In genomic region chr10:104374567-104374966, GRCm38 (mm10) we compare ENCODE assay signal across 16 mouse cellular contexts.
"Had no signal": no experiment of that assay in that cellular context is flagged by ENCODE, and none has a peak within 500 bp of the region (broad histone marks: within the 10 kb centered on the region; RNA-seq: fewer than 3 reads in every experiment).

No protein-coding gene starts in this region.

- DNase-seq: kidney, adult 8-10 months; kidney, postnatal 25 days; lung, adult 2 months; lung, postnatal 14 days; right cerebral cortex, postnatal 4 days; spleen, adult 18-20 months; thymus, adult 18-20 months; thymus, postnatal 14 days had no signal

- ATAC-seq: midbrain, embryonic 13.5 days had no signal

- H3K4me1 ChIP-seq: limb, embryonic 10.5 days; liver, embryonic 15.5 days; megakaryocyte, embryonic 14.5 days; midbrain, embryonic 13.5 days; neural tube, embryonic 13.5 days had no signal

- H3K36me3 ChIP-seq: limb, embryonic 10.5 days; liver, embryonic 15.5 days; midbrain, embryonic 13.5 days; neural tube, embryonic 13.5 days had no signal

- H3K27me3 ChIP-seq: liver, embryonic 15.5 days; megakaryocyte, embryonic 14.5 days; midbrain, embryonic 13.5 days; neural tube, embryonic 13.5 days had no signal

- H3K27ac ChIP-seq: left cerebral cortex, adult 2 months; limb, embryonic 10.5 days; liver, embryonic 15.5 days; macrophage; midbrain, embryonic 13.5 days; neural tube, embryonic 13.5 days had no signal

- H3K4me2 ChIP-seq: liver, embryonic 11.5 days; liver, embryonic 15.5 days; midbrain, embryonic 13.5 days; neural tube, embryonic 13.5 days had no signal

- H3K4me3 ChIP-seq: left cerebral cortex, adult 2 months; limb, embryonic 10.5 days; liver, embryonic 15.5 days; megakaryocyte, embryonic 14.5 days; midbrain, embryonic 13.5 days; neural tube, embryonic 13.5 days had no signal

- H3K9me3 ChIP-seq: limb, embryonic 10.5 days; liver, embryonic 15.5 days; megakaryocyte, embryonic 14.5 days; midbrain, embryonic 13.5 days; neural tube, embryonic 13.5 days had no signal

- H3K9ac ChIP-seq: liver, embryonic 15.5 days; midbrain, embryonic 13.5 days; neural tube, embryonic 13.5 days had no signal
